Mouse (Mus musculus): Measurements from ENCODE around the gene Btbd17. TPM values are rescaled to one million over a fixed set of nuclear protein-coding genes. Genes with fewer than 3 reads are reported as not detected.

Btbd17 gene
- polyA plus RNA-seq, 1 experiment from 2014 or later = 0.78 TPM

- no peak for TF ChIP-seq CTCF (IDR thresholded peaks at IDR 0.05; ENCODE audit: low read depth)
- Histone ChIP-seq H3K27ac (no peak overlapping the region), H3K27me3 (ENCODE audit: insufficient read depth, low read length) (no peaks in the 10 kb centered on the region), H3K36me3 (ENCODE audit: insufficient read depth, low read length) (no peaks in the 10 kb centered on the region), H3K4me1 (replicated peaks; ENCODE audit: insufficient read depth, low read length) (peaks cover 16% of the 10 kb centered on the region; the same call in 1 of the 2 replicates), H3K9ac (ENCODE audit: low read depth, low read length) (no peak overlapping the region), H3K9me3 (replicated peaks; ENCODE audit: low read length) (no peaks in the 10 kb centered on the region), H3K4me3 (replicated peaks; ENCODE audit: low read depth, low read length) (no peak overlapping the region), H3K4me2 (ENCODE audit: low read length) (no peak overlapping the region)
- ATAC-seq (replicated peaks; ENCODE audit: low FRiP score, low read depth) (no peak), DNase-seq (ENCODE audit: low spot score) (no peak)
- 31% methylated on average over 2 of the region's 2 CpGs for WGBS
These were observed 23.4 kb upstream of the Btbd17 start for GRCm38 (mm10) chr11:114819110-114819509.

DNA sequence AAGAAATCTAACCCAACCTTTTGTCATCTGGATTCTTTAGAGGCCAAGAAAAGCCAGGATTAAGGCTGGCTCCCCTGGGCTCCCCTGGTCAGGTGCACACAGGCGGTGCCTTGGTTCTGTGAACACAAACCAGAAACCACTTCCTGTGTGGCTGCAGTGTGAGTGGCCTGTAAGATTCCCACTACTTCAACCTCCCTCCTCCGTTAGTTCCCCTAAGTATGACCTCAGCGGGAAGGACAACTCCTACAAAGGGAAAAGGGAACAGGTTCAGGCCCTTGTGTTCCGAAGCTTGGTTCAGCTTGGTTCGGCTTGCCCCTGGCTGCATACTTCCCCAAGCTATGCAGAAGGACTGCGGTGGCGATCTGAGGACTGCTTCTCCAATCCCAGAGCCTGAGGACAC, 22.4 kb upstream of the Btbd17 start:
- H3K4me3 ChIP-seq (replicated peaks; ENCODE audit: low read depth, low read length) = no peak overlapping the region
- ATAC-seq (replicated peaks; ENCODE audit: low FRiP score, low read depth) (no peak), DNase-seq (ENCODE audit: low spot score) (no peak)
- no peaks in the 10 kb centered on the region for H3K27me3 ChIP-seq (ENCODE audit: insufficient read depth, low read length)
- no peaks in the 10 kb centered on the region for H3K9me3 ChIP-seq (replicated peaks; ENCODE audit: low read length)
- WGBS = 88% methylated on average over 7 of the region's 7 CpGs
- no peak overlapping the region for H3K27ac ChIP-seq
- no peak overlapping the region for H3K9ac ChIP-seq (ENCODE audit: low read depth, low read length)
- no peaks in the 10 kb centered on the region for H3K36me3 ChIP-seq (ENCODE audit: insufficient read depth, low read length)
- peaks cover 8% of the 10 kb centered on the region; the same call in 1 of the 2 replicates for H3K4me1 ChIP-seq (replicated peaks; ENCODE audit: insufficient read depth, low read length)
- no peak for TF ChIP-seq CTCF (IDR thresholded peaks at IDR 0.05; ENCODE audit: low read depth)
- H3K4me2 ChIP-seq (ENCODE audit: low read length) = no peak overlapping the region

DNA sequence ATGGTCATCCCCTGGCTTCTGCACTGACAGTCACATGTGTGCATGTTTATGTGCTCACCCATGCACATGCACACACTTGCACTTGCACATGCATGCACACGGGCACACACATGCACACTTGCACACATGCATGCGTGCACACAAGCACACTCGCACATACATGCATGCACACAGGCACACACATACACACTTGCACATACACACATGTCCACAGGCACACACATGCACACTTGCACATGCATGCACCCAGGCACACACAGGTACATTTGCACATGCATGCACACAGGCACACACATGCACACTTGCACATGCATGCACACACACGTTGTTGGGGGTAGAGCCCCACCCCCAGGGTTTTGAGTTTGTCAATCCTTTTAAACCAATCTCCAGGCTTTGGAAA, 21.2 kb upstream of the Btbd17 start:
- Histone ChIP-seq H3K27me3 (ENCODE audit: insufficient read depth, low read length) (no peaks in the 10 kb centered on the region), H3K4me2 (ENCODE audit: low read length) (no peak overlapping the region), H3K4me1 (replicated peaks; ENCODE audit: insufficient read depth, low read length) (no peaks in the 10 kb centered on the region), H3K36me3 (ENCODE audit: insufficient read depth, low read length) (no peaks in the 10 kb centered on the region), H3K4me3 (replicated peaks; ENCODE audit: low read depth, low read length) (no peak overlapping the region), H3K9me3 (replicated peaks; ENCODE audit: low read length) (no peaks in the 10 kb centered on the region), H3K27ac (no peak overlapping the region), H3K9ac (ENCODE audit: low read depth, low read length) (no peak overlapping the region)
- TF ChIP-seq CTCF (IDR thresholded peaks at IDR 0.05; ENCODE audit: low read depth) = no peak
- DNase-seq (ENCODE audit: low spot score) (no peak), ATAC-seq (replicated peaks; ENCODE audit: low FRiP score, low read depth) (no peak)
- 94% methylated on average over 4 of the region's 4 CpGs for WGBS

GRCm38 (mm10) chr11:114814873-114815592, 19.3 kb upstream of the Btbd17 start:
- Histone ChIP-seq H3K4me1 (replicated peaks; ENCODE audit: insufficient read depth, low read length) (no peaks in the 10 kb centered on the region), H3K4me2 (ENCODE audit: low read length) (no peak overlapping the region), H3K4me3 (replicated peaks; ENCODE audit: low read depth, low read length) (no peak overlapping the region), H3K36me3 (ENCODE audit: insufficient read depth, low read length) (no peaks in the 10 kb centered on the region), H3K9ac (ENCODE audit: low read depth, low read length) (no peak overlapping the region), H3K27me3 (ENCODE audit: insufficient read depth, low read length) (no peaks in the 10 kb centered on the region), H3K9me3 (replicated peaks; ENCODE audit: low read length) (no peaks in the 10 kb centered on the region), H3K27ac (no peak overlapping the region)
- no peak for ATAC-seq (replicated peaks; ENCODE audit: low FRiP score, low read depth)
- WGBS = 78% methylated on average over 11 of the region's 11 CpGs
- no peak for TF ChIP-seq CTCF (IDR thresholded peaks at IDR 0.05; ENCODE audit: low read depth)
- no peak for DNase-seq (ENCODE audit: low spot score)

DNA sequence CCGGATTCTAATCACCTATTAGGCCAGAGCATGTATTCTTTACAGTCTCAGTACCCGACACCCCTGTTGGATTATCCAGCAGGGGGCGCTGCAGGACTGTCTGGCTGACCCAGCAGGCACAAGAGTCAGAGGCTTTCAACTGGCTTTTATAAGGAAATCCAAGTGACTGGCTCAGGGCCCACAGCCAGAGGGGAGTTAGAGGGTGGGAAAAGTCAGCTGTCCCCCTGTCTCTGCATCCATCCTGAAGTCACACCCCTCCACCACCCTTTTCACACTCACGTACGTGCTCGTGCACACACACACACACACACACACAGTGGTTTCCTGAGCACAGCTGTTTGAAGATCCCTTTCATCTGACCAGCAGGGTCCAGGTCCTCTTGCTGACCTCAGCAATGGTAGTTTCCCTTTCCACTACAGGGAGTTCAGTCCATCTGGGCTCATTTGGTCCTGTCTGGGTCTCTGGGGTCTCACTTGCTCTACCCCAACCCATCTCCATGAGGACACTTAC, 17.0 kb upstream of the Btbd17 start:
- H3K4me2 ChIP-seq (ENCODE audit: low read length) = no peak overlapping the region
- peak; percentile 52 for ATAC-seq (replicated peaks; ENCODE audit: low FRiP score, low read depth)
- no peaks in the 10 kb centered on the region for H3K4me1 ChIP-seq (replicated peaks; ENCODE audit: insufficient read depth, low read length)
- no peaks in the 10 kb centered on the region for H3K9me3 ChIP-seq (replicated peaks; ENCODE audit: low read length)
- H3K36me3 ChIP-seq (ENCODE audit: insufficient read depth, low read length) = no peaks in the 10 kb centered on the region
- no peak overlapping the region for H3K4me3 ChIP-seq (replicated peaks; ENCODE audit: low read depth, low read length)
- no peaks in the 10 kb centered on the region for H3K27me3 ChIP-seq (ENCODE audit: insufficient read depth, low read length)
- peak; percentile 94 for DNase-seq (ENCODE audit: low spot score)
- H3K27ac ChIP-seq = no peak overlapping the region
- WGBS = 5% methylated on average over 6 of the region's 6 CpGs
- peak; percentile 98 for TF ChIP-seq CTCF (IDR thresholded peaks at IDR 0.05; ENCODE audit: low read depth)
- H3K9ac ChIP-seq (ENCODE audit: low read depth, low read length) = no peak overlapping the region

- no peak overlapping the region for H3K9ac ChIP-seq (ENCODE audit: low read depth, low read length)
- H3K4me3 ChIP-seq (replicated peaks; ENCODE audit: low read depth, low read length) = no peak overlapping the region
- no peak for TF ChIP-seq CTCF (IDR thresholded peaks at IDR 0.05; ENCODE audit: low read depth)
- DNase-seq (ENCODE audit: low spot score) = no peak
- no peak overlapping the region for H3K4me2 ChIP-seq (ENCODE audit: low read length)
- no peaks in the 10 kb centered on the region for H3K27me3 ChIP-seq (ENCODE audit: insufficient read depth, low read length)
- WGBS = 16% methylated on average over 4 of the region's 4 CpGs
- H3K27ac ChIP-seq = no peak overlapping the region
- ATAC-seq (replicated peaks; ENCODE audit: low FRiP score, low read depth) = no peak
- no peaks in the 10 kb centered on the region for H3K36me3 ChIP-seq (ENCODE audit: insufficient read depth, low read length)
- no peaks in the 10 kb centered on the region for H3K4me1 ChIP-seq (replicated peaks; ENCODE audit: insufficient read depth, low read length)
- H3K9me3 ChIP-seq (replicated peaks; ENCODE audit: low read length) = no peaks in the 10 kb centered on the region
These were observed 14.6 kb upstream of the Btbd17 start for GRCm38 (mm10) chr11:114810344-114810743.

Data from kidney, postnatal 0 days (tissue).